Mouse (Mus musculus): Measurements from ENCODE around the gene Slfn9.
"Not testable (repeated sequence)": the region's sequence is repeated elsewhere in the genome, so short reads cannot be mapped to it uniquely, and the experiment has no call there.

Gene Slfn9

GRCm38 (mm10) chr11:82991469-82992166 is at the start of gene Slfn9:
Gene Slfn9, minus strand, starts transcription at chr11:82991830.
- DNase-seq, result peak; percentile 45

GRCm38 (mm10) chr11:83041000-83041399 is 49.4 kb upstream of the Slfn9 start:
- DNase-seq, result no peak

DNA sequence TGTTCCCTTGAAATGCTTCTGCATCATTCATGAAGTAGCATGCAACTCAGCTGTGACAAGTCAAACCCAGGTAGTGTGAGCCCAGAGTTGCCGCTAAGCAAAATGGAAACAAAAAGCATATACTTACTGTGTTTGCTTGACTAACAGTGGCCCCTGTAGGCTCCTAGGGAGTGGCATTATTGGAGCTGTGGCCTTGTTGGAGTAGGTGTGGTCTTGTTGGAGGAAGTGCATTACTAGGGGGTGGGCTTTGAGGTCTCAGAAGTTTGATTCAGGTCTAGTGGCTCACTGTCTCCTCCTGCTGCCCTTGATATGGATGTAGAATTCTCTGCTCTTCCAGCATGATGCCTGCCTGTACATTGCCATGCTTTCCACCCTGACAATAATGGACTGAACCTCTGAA is 48.7 kb upstream of the Slfn9 start:
- no peak for DNase-seq

- no peak for DNase-seq
Measured at GRCm38 (mm10) chr11:83039796-83040195, 48.2 kb upstream of the Slfn9 start.

DNA sequence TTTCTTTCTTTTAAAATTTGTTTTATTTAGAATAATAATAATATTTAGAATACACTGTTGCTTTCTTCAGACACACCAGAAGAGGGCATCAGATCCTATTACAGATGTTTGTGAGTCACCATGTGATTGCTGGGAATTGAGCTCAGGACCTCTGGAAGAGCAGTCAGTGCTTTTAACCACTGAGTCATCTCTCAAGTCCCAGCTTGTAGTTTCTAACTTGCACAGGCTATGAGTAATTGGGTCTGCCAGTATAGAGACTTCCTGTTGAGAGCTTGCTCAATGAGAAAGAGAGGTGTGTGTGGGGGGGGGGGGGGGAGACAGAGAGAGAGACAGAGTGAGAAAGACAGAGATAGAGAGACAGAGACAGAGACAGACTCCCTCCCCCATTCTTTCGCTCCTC is 47.5 kb upstream of the Slfn9 start:
- DNase-seq, result no peak

DNA sequence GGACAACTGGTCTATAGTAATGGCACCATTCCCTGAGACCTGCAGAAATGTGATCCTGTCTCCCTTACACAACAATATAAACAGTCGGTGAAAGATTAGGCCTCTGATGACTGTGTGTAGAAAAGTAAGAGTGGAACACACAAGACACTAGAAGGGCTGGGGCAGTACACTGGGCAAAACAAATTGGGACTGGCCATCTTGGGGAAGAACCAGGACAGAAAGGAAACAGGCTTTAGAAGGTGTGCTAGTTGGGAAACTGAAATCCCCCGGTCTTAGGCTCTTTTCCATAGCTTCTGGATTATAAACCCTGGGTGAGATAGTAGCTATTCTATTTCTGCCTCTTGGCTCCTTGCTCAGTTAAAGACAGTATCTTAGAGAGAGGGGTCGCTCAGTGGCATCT is 47.1 kb upstream of the Slfn9 start:
- DNase-seq, result not testable (repeated sequence)

- no peak for DNase-seq
Measured at GRCm38 (mm10) chr11:83020621-83021020, 29.0 kb upstream of the Slfn9 start, which contains the start of gene Slfn8. Gene Slfn8, minus strand, starts transcription at chr11:83020810.

DNA sequence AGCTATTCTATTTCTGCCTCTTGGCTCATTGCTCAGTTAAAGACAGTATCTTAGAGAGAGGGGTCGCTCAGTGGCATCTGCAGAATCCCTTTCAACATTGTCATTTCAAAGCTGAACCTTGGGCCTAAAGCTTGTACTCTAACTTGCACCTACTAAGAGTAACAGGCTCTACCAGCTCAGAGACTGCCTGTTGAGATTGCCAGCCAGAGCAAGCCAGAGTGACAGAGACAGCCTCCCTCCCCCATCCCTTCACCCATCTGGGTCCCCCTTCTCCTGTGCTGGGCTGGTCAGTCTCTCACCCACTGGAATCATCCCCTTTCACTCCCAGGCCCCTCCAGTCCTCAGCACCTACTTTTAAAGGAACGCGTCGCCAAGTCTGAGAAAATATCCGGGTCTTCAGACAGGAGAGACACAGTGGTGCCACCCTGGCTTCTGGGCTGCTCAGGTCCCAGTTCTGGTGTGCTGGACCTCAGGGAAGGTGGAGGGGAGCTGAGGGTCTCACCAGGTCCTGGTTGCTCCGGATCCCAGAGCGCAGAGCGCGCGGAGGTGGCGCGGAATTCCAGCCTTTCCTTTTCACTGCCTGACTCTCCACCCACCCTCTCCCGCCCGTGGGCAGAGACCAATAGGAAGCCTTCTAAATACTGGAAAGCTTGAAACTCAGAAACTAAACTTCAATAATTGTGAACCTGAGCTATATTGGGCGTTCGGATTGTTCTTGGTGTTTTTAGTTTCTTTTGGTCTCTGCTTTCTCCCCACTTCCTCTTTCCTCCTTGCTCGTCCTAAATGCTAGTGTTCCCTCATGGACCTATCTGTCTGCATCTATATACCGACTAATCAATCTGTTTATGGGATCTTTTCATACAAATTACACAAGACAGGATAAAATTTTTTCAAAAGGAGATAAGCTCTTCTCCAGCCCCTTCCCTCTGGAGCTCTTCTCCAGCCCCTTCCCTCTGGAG is 28.2 kb upstream of the Slfn9 start:
- not testable (repeated sequence) for DNase-seq

GRCm38 (mm10) chr11:83016093-83016492 is 24.5 kb upstream of the Slfn9 start:
- no peak for DNase-seq

DNA sequence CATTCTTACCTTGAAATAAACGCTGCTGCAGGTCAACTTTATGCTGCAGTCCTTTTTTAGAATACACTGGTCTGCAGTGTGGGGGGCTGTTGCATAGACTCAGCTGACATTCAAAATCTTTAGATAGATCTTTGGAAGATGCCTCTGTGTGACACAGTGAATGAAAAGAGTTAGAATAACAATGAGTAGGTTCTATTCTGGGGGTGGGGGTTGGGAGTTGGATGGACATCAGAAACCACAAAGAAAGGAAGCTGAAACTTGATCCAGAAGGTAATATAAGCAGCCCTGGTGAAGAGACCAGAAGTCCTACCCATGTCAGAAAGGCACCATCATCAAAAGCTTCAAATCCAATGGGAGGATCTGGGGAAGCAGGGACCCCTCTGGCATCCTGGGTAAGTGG is 21.7 kb upstream of the Slfn9 start:
- DNase-seq, result no peak

DNA sequence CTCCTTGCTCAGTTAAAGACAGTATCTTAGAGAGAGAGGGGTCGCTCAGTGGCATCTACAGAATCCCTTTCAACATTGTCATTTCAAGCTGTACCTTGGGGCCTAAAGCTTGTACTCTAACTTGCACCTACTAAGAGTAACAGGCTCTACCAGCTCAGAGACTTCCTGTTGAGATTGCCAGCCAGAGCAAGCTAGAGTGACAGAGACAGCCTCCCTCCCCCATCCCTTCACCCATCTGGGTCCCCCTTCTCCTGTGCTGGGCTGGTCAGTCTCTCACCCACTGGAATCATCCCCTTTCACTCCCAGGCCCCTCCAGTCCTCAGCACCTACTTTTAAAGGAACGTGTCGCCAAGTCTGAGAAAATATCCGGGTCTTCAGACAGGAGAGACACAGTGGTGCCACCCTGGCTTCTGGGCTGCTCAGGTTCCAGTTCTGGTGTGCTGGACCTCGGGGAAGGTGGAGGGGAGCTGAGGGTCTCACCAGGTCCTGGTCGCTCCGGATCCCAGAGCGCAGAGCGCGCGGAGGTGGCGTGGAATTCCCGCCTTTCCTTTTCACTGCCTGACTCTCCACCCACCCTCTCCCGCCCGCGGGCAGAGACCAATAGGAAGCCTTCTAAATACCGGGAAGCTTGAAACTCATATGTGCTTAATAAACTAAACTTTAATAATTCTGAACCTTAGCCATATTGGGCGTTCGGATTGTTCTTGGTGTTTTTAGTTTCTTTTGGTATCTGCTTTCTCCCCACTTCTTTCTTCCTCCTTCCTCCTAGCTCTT is 831 bp downstream of the Slfn9 start:
- DNase-seq, result peak; percentile 80

DNA sequence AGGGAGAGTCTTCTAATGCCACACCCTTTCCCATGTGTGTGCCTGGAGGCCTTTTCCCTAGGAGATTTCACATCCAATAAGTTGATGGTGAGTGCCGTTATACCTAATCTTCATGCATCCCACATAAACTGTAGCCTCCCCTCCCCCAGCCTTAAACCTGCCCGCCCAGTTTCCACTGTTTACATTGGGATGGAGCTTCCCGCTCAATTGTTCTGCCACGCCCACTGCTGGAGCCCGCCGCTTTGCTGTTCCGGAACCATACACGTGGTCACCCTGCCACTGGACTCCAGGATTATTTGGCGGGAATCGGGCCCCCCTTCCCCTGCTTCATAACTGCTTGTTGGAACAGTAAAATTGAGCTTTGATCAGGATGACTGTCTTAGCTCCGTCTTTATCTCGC is 2.3 kb downstream of the Slfn9 start:
- peak; percentile 31 for DNase-seq

GRCm38 (mm10) chr11:82987621-82988020 is 4.0 kb downstream of the Slfn9 start:
- no peak for DNase-seq

DNA sequence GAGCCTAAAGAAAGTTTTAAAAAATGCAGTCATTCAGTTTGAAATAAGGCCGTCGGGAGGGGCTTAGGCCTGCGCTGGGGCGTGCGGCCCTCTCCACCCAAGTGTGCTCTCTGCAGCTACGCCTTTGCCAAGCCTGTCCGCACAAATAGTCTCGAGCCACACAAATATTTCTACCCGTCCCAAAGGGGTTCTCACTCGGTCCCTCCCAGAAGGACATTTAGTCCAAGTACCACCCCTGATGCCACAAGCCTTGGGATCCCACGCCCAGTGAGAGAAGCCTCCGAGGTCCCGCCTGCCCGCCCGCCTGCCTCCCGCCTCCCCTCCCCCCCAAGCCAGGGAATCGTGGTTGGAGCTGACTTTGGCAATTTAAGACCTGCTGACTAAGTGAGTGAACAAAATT is 8.4 kb downstream of the Slfn9 start:
- DNase-seq, result no peak

- DNase-seq, result not testable (repeated sequence)
Measured at GRCm38 (mm10) chr11:82982409-82982808, 9.2 kb downstream of the Slfn9 start.

GRCm38 (mm10) chr11:82973916-82974315 is 17.7 kb downstream of the Slfn9 start:
- no peak for DNase-seq

DNA sequence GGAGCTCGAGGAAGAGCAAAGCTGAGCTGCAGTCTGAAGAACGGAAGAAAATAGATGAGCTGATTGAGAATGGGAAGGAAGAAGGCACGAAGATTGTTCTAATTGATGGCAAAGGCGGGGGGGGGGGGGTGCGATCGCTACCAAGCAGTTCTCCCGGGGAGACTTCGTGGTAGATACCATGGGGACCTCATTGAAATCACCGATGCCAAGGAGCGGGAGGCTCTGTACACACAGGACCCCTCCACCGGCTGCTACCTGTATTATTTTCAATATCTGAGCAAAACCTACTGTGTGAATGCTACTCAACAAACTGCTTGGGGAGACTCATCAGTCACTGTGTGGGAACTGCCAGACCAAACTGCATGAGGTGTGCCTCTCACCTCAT is 20.0 kb downstream of the Slfn9 start:
- DNase-seq, result no peak

DNA sequence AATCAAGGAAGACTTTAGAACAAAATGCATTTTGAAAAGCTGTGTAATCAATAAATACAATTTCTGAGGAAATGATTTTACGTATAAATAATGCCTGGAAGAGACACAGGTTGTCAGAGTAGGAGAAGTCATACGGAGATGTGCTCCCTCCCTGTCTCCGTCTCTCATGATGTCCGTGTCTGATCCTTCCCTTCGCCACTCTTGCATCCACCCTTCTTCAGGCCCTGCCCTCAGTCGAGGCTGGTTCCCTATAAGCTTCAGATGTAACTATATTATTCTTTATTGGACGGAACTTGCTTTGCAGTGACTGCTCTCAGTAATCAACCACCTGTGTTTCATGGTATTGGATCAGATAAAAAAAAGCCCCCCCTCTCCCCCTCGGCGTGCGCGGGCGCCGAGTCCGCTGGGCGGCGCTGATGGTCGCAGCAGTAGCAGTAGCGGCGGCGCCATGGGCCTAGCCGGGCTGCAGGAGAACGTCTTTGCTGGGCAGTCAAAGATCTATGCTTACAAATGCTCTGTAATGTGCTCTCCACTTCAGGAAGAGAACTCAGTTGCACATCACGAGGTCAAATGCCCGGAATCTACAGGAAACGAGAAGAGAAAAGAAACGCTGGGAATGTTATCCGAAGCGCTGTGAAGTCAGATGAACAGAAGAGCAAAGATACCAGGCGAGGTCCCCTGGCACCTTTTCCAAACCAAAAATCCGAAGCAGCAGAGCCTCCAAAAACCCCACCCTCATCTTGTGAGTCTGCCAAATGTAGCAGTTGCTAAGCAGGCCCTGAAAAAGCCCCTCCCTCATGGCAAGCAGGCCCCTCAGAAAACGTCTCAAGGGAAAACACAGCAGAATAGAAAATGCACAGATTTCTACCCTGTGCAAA is 20.7 kb downstream of the Slfn9 start:
- DNase-seq, result peak; percentile 84

DNA sequence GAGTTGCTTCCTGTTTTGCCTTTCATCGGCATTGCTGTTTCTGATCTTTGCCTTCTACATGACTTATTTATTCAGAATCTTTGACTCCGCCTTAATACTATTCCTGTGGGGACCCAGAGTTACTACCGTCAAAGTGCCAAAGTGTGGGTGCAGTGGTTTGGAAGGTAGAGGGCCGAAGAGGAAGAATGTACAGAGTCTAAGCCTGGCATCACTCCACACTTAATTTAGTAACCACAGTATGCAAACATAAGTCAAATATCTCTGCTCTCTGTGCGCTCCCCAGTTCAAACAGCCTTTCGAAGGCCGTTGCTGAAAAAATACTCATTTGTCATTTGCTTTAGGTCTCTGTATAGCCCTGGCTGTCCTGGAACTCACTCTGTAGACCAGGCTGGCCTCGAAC is 29.4 kb downstream of the Slfn9 start:
- no peak for DNase-seq

DNA sequence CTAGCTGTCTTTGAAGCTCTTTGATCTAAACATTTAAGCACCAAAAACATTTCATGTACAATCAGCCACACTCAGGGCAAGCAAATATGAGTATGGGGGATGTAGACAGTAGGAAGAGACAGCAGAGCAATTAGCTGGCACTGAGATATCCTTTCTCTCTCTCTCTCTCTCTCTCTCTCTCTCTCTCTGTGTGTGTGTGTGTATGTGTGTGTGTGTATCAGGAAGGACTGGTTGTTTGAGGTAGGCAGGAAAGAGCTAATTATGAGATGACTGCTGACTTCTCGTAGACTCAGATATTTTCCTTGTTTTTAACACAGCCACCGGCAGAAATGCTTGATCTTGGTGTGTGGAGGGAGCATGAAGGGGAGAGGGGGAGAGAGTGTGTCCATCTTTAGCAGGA is 29.9 kb downstream of the Slfn9 start:
- DNase-seq, result no peak

GRCm38 (mm10) chr11:82959613-82960012 is 32.0 kb downstream of the Slfn9 start:
- DNase-seq, result peak; percentile 51

DNA sequence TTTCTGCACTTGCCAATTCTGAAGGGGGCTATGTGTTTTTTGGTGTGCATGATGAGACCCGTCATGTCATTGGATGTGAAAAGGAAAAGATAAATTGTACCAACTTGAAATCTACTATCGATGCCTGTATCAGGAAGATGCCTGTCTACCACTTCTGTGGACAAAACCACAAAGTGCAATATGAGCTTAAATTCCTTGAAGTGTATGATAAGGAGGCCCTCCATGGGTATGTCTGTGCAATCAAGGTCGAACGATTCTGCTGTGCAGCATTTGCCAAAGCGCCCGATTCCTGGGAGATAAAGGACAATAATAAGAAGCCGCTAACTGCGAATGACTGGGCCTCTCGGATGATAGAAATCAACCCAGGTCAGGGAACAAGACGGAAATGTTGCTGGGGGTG is 34.7 kb downstream of the Slfn9 start:
- no peak for DNase-seq

All from embryo, embryonic 11 days (tissue).